Mouse (Mus musculus) forebrain, embryonic 14.5 days (tissue): ENCODE results near the gene Tuba8. TPM values are rescaled to one million over a fixed set of nuclear protein-coding genes. Genes with fewer than 3 reads are reported as not detected.

ENCODE experiments used
- ATAC-seq: fragments of 200-750 bp; cut with Nextera tagmentation; 2 replicates; pipeline ENCODE4 v1.8.0; 2017; ENCODE audit warnings: mild to moderate bottlenecking, moderate library complexity
- DNase-seq: peaks from one replicate; pipeline ENCODE4 v3.0.0-alpha.2; 2015; ENCODE audit warnings: low spot score
- H3K27ac ChIP-seq: fragments of 300-500 bp; sonication (generic); 2 replicates; pipeline ENCODE4 v1.5.1; 2014; ENCODE audit warnings: low read depth, mild to moderate bottlenecking, control low read depth, low read length, moderate library complexity
- H3K27me3 ChIP-seq: fragments of 300-500 bp; sonication (generic); replicated peaks from 2 replicates; pipeline ENCODE4 v1.6.1; 2014; ENCODE audit warnings: low read length, control low read depth, mixed read lengths; ENCODE audit not compliant: control insufficient read depth, insufficient read depth
- H3K36me3 ChIP-seq: fragments of 300-500 bp; sonication (generic); 2 replicates; pipeline ENCODE4 v1.6.1; 2014; ENCODE audit warnings: low read length, control low read depth; ENCODE audit not compliant: control insufficient read depth, insufficient read depth
- H3K4me1 ChIP-seq: fragments of 300-500 bp; sonication (generic); 2 replicates; pipeline ENCODE4 v1.6.1; 2014; ENCODE audit warnings: antibody characterized with exemption, low read length, control low read depth; ENCODE audit not compliant: control insufficient read depth, insufficient read depth
- H3K4me2 ChIP-seq: fragments of 300-500 bp; sonication (generic); 2 replicates; pipeline ENCODE4 v1.6.1; 2014; ENCODE audit warnings: mild to moderate bottlenecking, control low read depth, low read length
- H3K4me3 ChIP-seq: fragments of 300-500 bp; sonication (generic); 2 replicates; pipeline ENCODE4 v1.5.1; 2014; ENCODE audit warnings: low read depth, low read length, control low read depth
- H3K9ac ChIP-seq: fragments of 300-500 bp; sonication (generic); 2 replicates; pipeline ENCODE4 v1.6.1; 2014; ENCODE audit warnings: mild to moderate bottlenecking, low read length, control low read depth, moderate library complexity
- H3K9me3 ChIP-seq: fragments of 300-500 bp; sonication (generic); replicated peaks from 2 replicates; pipeline ENCODE4 v1.6.1; 2016; ENCODE audit warnings: low read length, control low read depth, mixed read lengths; ENCODE audit not compliant: control insufficient read depth
- WGBS: fragments of 180-500 bp; shearing (Covaris S2); extraction: QIAGEN DNeasy Blood & Tissue Kit; methylation state at CpG from one replicate; pipeline ENCODE4 v1.1.7; 2014; 5-methylcytosine and 5-hydroxymethylcytosine counted together
- polyA plus RNA-seq: library from polyadenylated mRNA; unstranded; fragments of >200 nt; fragmentation: Nextera tagmentation; extraction: Ambion mirVana; gene quantifications from 2 replicates; pipeline ENCODE4 v1.2.1, GENCODE M21; 2014

Gene Tuba8
- polyA plus RNA-seq, 1 experiment from 2014 or later, result 0.22 TPM

GRCm38 (mm10) chr6:121211743-121212142 is 1.2 kb downstream of the Tuba8 start:
- H3K4me3 ChIP-seq, result no peak overlapping the region
- peaks cover 14% of the 10 kb centered on the region for H3K4me1 ChIP-seq
- H3K4me2 ChIP-seq, result peak overlapping the region; percentile 86
- H3K9me3 ChIP-seq, result no peaks in the 10 kb centered on the region
- DNase-seq (peak; percentile 45), ATAC-seq (peak; percentile 18; the same call in 1 of the 2 replicates)
- WGBS, result 4% methylated on average over 4 of the region's 5 CpGs
- no peak overlapping the region for H3K27ac ChIP-seq
- H3K27me3 ChIP-seq, result peaks cover 11% of the 10 kb centered on the region; the same call in 1 of the 2 replicates
- no peaks in the 10 kb centered on the region for H3K36me3 ChIP-seq
- no peak overlapping the region for H3K9ac ChIP-seq

- Histone ChIP-seq H3K9me3 (no peaks in the 10 kb centered on the region), H3K27ac (no peak overlapping the region; the same call in 1 of the 2 replicates)
- 70% methylated on average over 4 of the region's 4 CpGs for WGBS
Measured at GRCm38 (mm10) chr6:121212988-121213387, 2.5 kb downstream of the Tuba8 start.

GRCm38 (mm10) chr6:121214221-121214620 is 3.7 kb downstream of the Tuba8 start:
- no peak overlapping the region for H3K4me3 ChIP-seq
- H3K9ac ChIP-seq, result no peak overlapping the region
- no peaks in the 10 kb centered on the region for H3K36me3 ChIP-seq
- no peak overlapping the region for H3K27ac ChIP-seq
- H3K4me1 ChIP-seq, result peaks cover 14% of the 10 kb centered on the region
- H3K4me2 ChIP-seq, result no peak overlapping the region
- ATAC-seq (no peak), DNase-seq (no peak)
- WGBS, result 83% methylated on average over 5 of the region's 5 CpGs
- H3K9me3 ChIP-seq, result no peaks in the 10 kb centered on the region
- H3K27me3 ChIP-seq, result peaks cover 11% of the 10 kb centered on the region; the same call in 1 of the 2 replicates

More at GRCm38 (mm10) chr6:121212988-121213387, 2.5 kb downstream of the Tuba8 start:
- no peak overlapping the region for H3K4me3 ChIP-seq
- DNase-seq (no peak), ATAC-seq (no peak)
- H3K4me1 ChIP-seq, result peaks cover 14% of the 10 kb centered on the region
- no peaks in the 10 kb centered on the region for H3K36me3 ChIP-seq
- no peak overlapping the region for H3K4me2 ChIP-seq
- H3K9ac ChIP-seq, result no peak overlapping the region
- H3K27me3 ChIP-seq, result peaks cover 11% of the 10 kb centered on the region; the same call in 1 of the 2 replicates

- Histone ChIP-seq H3K36me3 (no peaks in the 10 kb centered on the region), H3K27me3 (peaks cover 11% of the 10 kb centered on the region; the same call in 1 of the 2 replicates), H3K4me1 (peaks cover 14% of the 10 kb centered on the region), H3K4me2 (no peak overlapping the region), H3K27ac (no peak overlapping the region), H3K4me3 (no peak overlapping the region), H3K9ac (no peak overlapping the region), H3K9me3 (no peaks in the 10 kb centered on the region)
- 85% methylated on average over 8 of the region's 8 CpGs for WGBS
- DNase-seq (no peak), ATAC-seq (no peak)
Measured at GRCm38 (mm10) chr6:121214667-121215330, 4.3 kb downstream of the Tuba8 start.

DNA sequence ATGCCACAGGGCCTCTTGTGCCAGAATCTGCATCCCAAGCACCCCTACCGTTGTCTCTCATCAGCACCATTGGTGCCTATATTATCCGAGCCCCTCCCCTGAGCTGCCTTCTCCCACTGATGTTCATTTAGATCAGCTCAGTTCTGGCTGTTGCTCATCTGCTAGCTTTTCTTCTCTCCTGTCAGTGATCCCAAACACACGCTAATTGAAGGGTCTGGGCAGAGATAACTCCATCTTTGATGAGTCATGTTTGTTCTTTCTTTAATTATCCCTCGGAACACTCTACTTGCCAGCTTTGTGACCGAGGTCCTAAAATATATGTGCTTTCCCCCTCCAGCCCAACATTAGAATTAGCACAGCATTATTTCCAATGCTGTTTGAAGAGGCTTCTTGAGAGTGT is 4.8 kb downstream of the Tuba8 start:
- Histone ChIP-seq H3K4me3 (no peak overlapping the region), H3K27ac (no peak overlapping the region), H3K9me3 (no peaks in the 10 kb centered on the region), H3K9ac (no peak overlapping the region), H3K4me1 (peaks cover 13% of the 10 kb centered on the region), H3K36me3 (no peaks in the 10 kb centered on the region), H3K4me2 (no peak overlapping the region), H3K27me3 (peaks cover 11% of the 10 kb centered on the region; the same call in 1 of the 2 replicates)
- 74% methylated on average over 5 of the region's 5 CpGs for WGBS
- no peak for ATAC-seq
- no peak for DNase-seq

DNA sequence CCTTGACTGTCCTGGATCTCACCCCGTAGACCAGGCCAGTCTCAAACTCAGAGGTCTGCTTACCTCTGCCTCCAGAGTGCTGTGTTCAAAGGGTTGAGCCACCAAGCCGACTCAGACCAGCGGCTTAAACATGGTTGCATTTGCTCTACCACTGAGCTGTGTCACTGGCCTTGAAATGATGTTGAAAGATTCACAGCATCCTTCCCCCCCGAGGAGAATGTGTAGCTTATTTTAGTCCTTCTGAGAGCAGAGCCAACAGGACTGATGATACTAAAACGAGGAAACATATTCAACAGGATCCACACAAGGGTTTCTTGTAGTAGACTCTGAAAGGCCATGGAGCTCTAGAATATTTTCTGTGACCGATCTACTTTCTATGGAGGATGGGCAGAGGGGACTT is 5.4 kb downstream of the Tuba8 start:
- no peaks in the 10 kb centered on the region for H3K9me3 ChIP-seq
- ATAC-seq (no peak), DNase-seq (no peak)
- no peak overlapping the region for H3K4me3 ChIP-seq
- H3K36me3 ChIP-seq, result no peaks in the 10 kb centered on the region
- 86% methylated on average over 6 of the region's 6 CpGs for WGBS
- peaks cover 8% of the 10 kb centered on the region; the same call in 1 of the 2 replicates for H3K27me3 ChIP-seq
- H3K9ac ChIP-seq, result no peak overlapping the region
- no peak overlapping the region for H3K27ac ChIP-seq
- peaks cover 7% of the 10 kb centered on the region for H3K4me1 ChIP-seq
- H3K4me2 ChIP-seq, result no peak overlapping the region

DNA sequence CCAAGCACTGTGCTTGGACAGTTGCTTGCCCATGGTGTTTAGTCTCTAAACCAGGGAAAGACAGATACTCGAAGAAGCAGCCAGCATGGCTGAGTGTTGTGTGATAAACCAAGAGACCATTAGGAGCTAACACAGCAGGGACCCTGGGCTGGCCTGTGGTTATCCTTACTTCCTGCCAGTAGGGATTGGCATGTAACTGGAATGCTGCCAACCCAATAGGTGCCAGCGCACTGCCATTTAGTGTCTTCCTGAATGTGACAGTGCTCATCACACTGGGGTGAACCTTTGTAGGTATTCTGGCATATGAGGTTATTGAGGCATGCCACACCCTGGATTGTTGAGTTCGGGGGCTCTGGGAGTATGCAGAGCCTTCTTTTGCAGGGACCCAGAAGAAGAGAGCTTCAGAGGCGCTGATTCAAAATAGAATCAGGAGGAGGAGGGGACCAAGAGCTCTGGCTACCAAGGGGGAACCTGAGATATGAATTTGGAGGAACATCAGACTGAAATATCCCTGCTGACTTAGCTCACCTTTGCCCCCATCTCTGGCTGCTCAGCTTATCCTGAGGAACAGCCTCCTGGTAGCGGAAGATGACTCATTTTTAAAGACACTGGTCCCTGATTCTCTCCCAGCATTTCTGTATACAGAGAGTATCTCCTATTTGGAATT is 6.2 kb downstream of the Tuba8 start:
- Histone ChIP-seq H3K4me3 (no peak overlapping the region), H3K27ac (no peak overlapping the region), H3K27me3 (no peaks in the 10 kb centered on the region), H3K9ac (no peak overlapping the region), H3K9me3 (no peaks in the 10 kb centered on the region), H3K4me1 (no peaks in the 10 kb centered on the region), H3K36me3 (no peaks in the 10 kb centered on the region), H3K4me2 (no peak overlapping the region)
- ATAC-seq, result no peak
- 87% methylated on average over 5 of the region's 5 CpGs for WGBS
- no peak for DNase-seq

GRCm38 (mm10) chr6:121218002-121218401 is 7.5 kb downstream of the Tuba8 start:
- ATAC-seq (no peak), DNase-seq (no peak)
- Histone ChIP-seq H3K36me3 (no peaks in the 10 kb centered on the region), H3K27ac (no peak overlapping the region), H3K27me3 (no peaks in the 10 kb centered on the region), H3K9me3 (no peaks in the 10 kb centered on the region), H3K4me2 (no peak overlapping the region), H3K9ac (no peak overlapping the region), H3K4me3 (no peak overlapping the region), H3K4me1 (no peaks in the 10 kb centered on the region)
- WGBS, result 90% methylated on average over 7 of the region's 7 CpGs

DNA sequence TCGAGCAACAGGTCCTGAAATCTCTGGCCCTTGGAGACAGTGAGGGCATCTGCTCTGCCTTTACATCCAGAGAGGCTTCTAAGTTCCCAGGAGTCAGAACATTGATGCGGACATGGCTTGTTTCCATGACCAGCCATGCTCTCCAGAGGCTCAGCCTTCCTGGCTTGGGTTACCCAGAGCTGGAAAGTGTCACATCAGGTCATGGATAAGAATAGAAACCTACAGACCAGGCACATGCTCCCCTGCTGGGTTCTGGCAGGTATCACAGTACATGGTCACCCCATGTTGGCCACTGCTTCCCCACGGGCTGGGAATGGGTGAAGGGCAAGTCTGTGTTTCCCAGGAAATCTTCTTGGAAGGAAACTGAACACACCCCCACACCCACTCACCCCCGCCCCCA is 8.9 kb downstream of the Tuba8 start:
- no peak overlapping the region for H3K4me2 ChIP-seq
- H3K4me3 ChIP-seq, result no peak overlapping the region
- H3K4me1 ChIP-seq, result no peaks in the 10 kb centered on the region
- H3K9me3 ChIP-seq, result no peaks in the 10 kb centered on the region
- WGBS, result 75% methylated on average over 4 of the region's 4 CpGs
- DNase-seq, result no peak
- no peak overlapping the region for H3K27ac ChIP-seq
- no peaks in the 10 kb centered on the region for H3K36me3 ChIP-seq
- ATAC-seq, result no peak
- H3K27me3 ChIP-seq, result no peaks in the 10 kb centered on the region
- H3K9ac ChIP-seq, result no peak overlapping the region
